Mouse (Mus musculus) frontal cortex, postnatal 14 days (tissue): ENCODE data around the gene Anxa9.
"Not testable (repeated sequence)": the region's sequence is repeated elsewhere in the genome, so short reads cannot be mapped to it uniquely, and the experiment has no call there.

Source experiments
- DNase-seq, 2 experiments: peaks; one replicate each; pipeline ENCODE4 v3.0.0; 2022; ENCODE audit warnings: low spot score in 2 of 2

Gene Anxa9

GRCm38 (mm10) chr3:95307100-95307499 lies at the start of gene Anxa9:
Gene Anxa9, minus strand, starts transcription at chr3:95307176.
- DNase-seq, result no peak

GRCm38 (mm10) chr3:95355911-95356544 lies 49.1 kb upstream of the Anxa9 start:
- DNase-seq, result peak in 1 of 2 experiments; percentile 13

- no peak for DNase-seq
These were observed 42.5 kb upstream of the Anxa9 start for GRCm38 (mm10) chr3:95349491-95349890.

GRCm38 (mm10) chr3:95348343-95348742 lies 41.4 kb upstream of the Anxa9 start:
- not testable (repeated sequence) for DNase-seq

GRCm38 (mm10) chr3:95346454-95346853 lies 39.5 kb upstream of the Anxa9 start:
- DNase-seq, result no peak

- DNase-seq, result not testable (repeated sequence)
These were observed 36.5 kb upstream of the Anxa9 start for GRCm38 (mm10) chr3:95343356-95344000.

- no peak for DNase-seq
These were observed 31.3 kb upstream of the Anxa9 start for GRCm38 (mm10) chr3:95338251-95338650.

- no peak for DNase-seq
These were observed 30.4 kb upstream of the Anxa9 start for GRCm38 (mm10) chr3:95337345-95337744.

- no peak for DNase-seq
These were observed 24.6 kb upstream of the Anxa9 start for GRCm38 (mm10) chr3:95331528-95331927.

- DNase-seq, result no peak
These were observed 21.9 kb upstream of the Anxa9 start for GRCm38 (mm10) chr3:95328803-95329404.

GRCm38 (mm10) chr3:95324454-95325144 lies 17.6 kb upstream of the Anxa9 start:
- DNase-seq, result no peak

GRCm38 (mm10) chr3:95323429-95323828 lies 16.5 kb upstream of the Anxa9 start:
- DNase-seq, result no peak

- no peak for DNase-seq
These were observed 13.0 kb upstream of the Anxa9 start for GRCm38 (mm10) chr3:95319701-95320625.

GRCm38 (mm10) chr3:95319110-95319509 lies 12.1 kb upstream of the Anxa9 start:
- DNase-seq, result no peak

GRCm38 (mm10) chr3:95318548-95318947 lies 11.6 kb upstream of the Anxa9 start:
- no peak for DNase-seq

GRCm38 (mm10) chr3:95317414-95318080 lies 10.6 kb upstream of the Anxa9 start:
- peak in 1 of 2 experiments; percentile 39 for DNase-seq

- no peak for DNase-seq
These were observed 9.0 kb upstream of the Anxa9 start for GRCm38 (mm10) chr3:95315844-95316550.

GRCm38 (mm10) chr3:95315094-95315843 lies 8.3 kb upstream of the Anxa9 start:
- peak; percentile 57 to 62 for DNase-seq

GRCm38 (mm10) chr3:95314486-95315093 lies 7.6 kb upstream of the Anxa9 start, which contains the start of gene Cers2:
Gene Cers2, plus strand, starts transcription at chr3:95314791.
- DNase-seq, result no peak
